Mouse (Mus musculus): ENCODE results near the gene Tagap.
A peak's percentile ranks its signal among the peaks of the same experiment; 100 is the strongest.

Gene Tagap

DNA sequence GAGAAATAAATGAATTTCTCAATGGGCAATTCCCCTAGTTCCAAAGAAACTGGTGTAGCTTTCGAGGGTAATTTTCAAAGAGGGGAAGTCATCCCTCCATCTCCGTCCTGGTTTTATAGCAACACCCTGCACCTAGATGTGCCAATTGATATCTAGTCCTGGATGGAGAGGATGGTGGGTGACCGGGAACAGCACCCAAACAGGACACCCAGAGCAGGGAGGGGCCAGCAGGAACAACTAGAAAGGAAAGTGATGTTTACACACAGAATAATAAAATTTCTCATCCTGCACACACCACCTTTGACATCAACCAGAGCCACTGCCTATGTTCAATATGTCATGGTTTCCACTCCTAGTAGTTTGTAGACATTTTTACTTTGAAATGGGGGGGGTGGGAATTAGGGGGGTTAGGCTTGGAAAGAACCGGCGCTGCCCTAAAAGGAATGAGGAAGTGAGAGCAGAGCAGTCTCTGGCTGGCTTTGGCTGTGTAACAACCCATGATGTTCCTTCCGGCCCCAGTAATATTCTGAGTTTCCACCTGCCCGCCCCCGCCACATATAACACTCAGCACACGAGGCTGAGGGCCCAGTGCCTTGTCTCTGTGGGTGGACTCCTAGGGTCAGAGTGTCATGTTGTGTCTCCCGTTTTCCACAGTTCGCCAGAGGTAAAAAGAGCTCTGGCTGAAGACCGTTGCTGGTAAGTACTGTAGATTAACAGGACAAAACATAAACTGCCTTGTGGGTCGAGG is at the start of gene Tagap:
TSS of gene Tagap (plus strand) at position 588 of the 748 bp plus-strand sequence.
- DNase-seq (ENCODE audit: low spot score in 2 of 2), result no peak

DNA sequence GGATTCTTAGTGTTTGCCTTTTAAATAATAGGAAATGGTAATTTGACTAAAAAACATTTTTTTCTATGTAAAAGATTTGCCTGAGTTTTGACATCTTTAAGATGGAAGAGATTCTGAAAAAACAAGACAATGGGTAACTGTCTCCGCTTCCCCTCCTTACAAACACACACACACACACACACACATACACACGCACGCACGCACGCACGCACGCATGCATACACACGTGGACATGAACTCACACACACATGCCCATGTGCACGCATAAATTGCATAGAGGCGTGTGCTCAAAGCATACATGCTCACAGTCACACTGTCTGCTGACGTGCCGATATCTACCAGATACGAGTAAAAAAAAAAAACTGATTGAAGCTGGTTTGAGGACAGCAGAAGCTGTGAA is 49.3 kb upstream of the Tagap start:
- no peak for DNase-seq (ENCODE audit: low spot score in 2 of 2)

DNA sequence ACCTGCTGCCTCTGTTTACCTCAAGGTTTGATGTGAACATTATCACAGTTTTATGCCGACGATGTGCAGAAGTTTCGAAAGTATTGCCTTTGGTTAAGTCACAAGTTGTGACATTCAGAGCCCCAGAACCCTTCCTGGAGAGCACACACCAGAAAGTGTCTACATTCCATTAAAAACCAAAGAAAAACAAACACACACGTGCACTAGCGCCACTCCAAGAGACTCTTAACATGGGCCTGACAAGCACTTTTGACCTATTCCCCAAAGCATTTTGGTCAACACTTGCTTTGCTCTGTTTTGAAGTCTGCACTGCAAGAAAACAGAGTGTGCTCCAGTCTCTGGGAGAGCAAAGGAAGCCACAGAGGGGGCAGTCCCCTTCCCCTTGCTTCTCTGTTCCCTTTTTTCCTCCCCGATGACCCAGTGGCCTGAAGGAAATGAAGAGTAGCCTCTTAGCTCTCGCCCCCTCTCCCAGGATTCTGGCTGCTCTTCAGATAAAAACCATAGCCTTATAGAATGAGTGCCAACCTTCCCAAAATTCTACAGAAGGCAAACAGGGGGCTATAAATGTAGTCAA is 48.5 kb upstream of the Tagap start:
- no peak for DNase-seq (ENCODE audit: low spot score in 2 of 2)

DNA sequence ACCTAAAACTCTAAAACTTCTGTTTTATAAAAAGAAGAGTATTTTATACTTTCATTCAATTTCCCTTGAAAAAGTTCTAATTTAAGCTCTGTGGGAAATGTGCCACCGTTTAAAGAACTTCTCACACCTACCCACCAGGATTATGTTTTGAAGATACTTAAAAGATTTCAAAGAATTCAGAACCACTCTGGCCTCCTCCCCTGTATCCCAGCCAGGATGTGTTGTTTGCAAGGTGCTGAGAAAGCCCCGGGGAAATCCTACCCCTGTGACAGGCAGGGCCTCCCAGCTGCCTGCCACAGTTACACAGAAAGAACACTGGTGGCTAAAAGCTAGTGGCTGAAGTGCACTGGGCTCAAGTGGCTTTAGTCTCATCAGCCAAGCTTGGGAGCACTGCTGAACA is 47.9 kb upstream of the Tagap start:
- DNase-seq (ENCODE audit: low spot score in 2 of 2), result no peak

DNA sequence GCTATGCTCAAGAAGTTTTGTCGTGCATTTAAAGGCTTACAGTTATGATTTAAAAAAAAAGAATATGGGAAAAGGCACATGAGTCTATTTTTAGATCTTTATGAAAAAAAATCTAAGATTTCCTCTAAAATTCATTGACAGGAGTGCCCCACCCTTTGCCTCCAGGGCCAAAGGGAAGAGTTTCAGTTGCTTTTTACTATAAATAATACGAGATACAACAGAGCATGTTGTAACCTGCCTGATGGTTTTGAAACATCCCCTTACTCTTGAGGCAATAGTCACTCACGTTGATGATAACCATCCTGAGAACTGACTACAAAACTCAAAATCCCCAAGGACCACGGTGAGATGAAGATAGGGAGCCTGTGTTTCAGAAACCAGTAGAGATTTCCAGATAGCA is 46.3 kb upstream of the Tagap start:
- no peak for DNase-seq (ENCODE audit: low spot score in 2 of 2)

DNA sequence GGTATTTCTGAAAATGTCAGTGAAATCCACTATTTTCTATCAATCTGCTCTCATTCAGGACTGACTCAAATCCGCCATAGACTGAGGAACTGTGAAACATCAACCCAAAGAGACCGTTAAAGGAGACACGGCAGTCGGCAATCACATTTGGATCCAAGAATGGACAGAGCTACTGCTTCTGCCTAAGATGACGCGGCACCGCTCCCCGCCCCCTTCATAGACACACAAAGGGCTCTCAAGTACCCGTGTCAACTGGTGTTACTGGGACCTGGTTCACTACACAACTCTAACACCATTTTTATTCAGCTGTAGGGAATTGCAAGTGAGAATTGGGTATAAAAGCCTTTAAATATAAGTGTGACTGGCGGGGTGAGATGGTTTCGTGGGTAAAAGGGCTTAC is 42.7 kb upstream of the Tagap start:
- no peak for DNase-seq (ENCODE audit: low spot score in 2 of 2)

DNA sequence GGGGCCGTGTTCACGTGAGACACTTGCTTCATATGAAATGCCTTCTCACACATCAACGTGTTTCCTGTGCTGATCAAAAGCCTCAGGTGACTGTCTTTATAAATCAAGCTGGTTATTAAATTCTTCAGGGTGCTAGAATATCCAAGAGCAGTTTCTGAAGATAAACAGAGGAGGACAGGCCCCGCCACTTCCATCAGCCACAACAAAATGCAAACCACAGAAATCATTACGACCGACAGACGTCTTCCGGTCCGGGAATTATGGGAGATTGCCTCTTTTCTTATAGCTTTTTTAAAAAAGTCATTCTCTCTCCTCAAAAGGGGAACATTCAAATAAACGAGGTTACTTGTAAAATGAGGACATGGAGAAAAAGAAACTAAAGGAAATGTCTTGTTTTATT is 41.2 kb upstream of the Tagap start:
- DNase-seq (ENCODE audit: low spot score in 2 of 2), result no peak

DNA sequence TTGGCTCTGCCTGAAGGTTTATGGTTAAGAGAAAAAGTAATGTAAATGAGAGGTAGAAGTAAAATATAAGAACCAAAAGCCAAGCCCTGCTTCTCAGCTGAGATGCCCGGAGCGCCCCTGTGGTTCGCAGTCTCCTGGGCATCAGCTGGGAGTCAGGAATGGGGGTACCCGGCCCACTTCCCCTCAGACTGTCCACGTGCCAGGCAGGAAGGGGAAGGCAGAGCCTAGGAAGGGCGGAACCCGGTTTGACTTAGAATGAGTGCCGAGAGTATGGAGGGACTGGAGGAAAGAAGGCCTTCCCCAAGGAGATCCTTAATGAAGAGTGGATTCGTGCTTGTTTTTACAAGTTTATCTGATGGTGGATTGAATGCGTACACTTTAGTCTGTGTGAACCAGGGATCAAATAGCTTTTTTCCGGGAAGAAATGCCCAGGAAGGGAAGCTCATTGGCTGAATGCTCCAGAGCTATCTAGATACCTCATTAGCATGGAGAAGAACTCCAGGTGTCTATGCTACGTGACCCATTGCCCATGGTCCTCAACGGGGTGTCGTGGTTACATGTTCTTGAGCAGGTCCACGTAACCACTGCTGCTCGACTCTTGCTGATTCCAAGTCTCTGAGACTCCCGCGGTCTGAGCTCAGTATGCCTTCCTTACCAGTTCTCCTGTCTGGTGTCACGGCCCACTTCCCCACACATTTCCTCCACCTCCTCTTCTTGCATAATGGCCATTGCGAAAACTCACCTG is 38.6 kb upstream of the Tagap start:
- DNase-seq (ENCODE audit: low spot score in 2 of 2), result no peak

DNA sequence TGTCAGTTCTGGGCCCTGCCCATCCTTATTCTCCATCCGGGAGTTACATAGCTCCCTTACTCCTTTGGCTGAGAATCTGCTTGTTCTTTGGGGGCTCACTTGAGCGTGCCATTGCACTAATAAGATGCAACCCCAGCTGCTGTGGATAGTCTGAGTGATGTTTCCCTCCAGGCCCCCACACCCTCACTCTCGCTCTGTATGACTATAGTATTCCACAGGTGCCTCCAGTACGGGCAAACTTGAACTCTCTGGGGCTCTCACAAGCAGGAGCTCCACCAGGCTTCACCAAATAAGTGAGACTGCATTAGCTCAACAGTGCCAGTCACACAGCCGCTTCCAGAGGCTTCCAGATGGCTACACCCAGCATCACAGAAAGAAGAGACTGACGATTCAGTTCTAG is 37.5 kb upstream of the Tagap start:
- DNase-seq (ENCODE audit: low spot score in 2 of 2), result no peak

DNA sequence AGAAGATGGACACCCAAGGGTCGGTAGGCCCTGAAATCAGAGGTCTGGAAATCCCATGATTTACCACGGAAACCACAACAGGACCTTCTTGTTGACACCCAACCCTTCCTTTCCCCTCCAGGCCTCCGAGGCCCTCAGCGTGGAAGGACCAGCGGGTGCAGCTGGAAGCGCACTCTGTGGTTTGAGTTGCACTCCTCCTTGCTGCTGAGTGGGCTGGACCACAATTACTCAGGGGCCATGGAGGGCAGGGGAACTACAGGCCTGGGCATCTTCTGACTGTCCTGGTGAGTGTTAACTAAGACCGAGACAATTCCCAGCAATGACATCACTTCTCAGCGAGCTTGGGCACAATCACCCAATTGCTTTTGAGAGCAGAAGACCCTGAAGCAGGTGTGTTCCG is 36.8 kb upstream of the Tagap start:
- DNase-seq (ENCODE audit: low spot score in 2 of 2), result no peak

DNA sequence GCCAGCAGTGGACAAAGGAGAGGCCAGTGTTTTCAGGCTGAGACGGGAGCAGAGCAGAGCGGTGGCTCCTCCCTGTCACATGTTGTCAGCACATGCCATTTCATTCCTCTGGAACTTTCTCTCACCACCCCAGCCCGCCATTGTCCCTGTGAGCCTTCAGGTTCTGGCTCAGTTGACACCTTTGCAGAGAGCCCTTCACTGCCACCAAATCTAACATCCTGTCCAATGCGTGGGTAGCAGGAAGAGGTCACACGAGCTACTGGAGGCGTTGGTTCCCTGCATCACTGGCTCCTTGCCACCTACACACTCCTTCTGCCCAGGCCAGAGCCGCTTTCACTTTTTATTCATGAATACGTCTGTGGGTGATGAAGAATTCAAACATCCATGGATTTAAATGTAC is 33.1 kb upstream of the Tagap start:
- no peak for DNase-seq (ENCODE audit: low spot score in 2 of 2)

DNA sequence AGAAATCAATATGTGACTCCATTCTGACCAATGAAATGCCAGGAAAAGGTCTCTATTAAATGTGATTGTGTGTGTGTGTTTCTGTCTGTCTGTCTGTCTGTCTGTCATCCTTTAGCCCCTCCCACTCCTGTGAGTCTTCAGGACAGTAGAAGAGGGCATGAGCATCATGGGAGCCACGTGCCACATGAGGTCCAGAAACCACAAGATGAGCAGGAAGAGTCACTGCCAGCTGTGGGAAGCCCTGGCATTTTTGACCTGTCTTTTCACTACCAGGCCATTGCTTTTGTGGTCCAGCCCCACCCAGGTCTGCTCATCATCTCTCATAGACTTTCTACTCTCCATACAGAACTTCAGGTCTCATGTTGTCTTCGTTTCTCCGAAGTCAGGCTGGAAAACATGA is 31.7 kb upstream of the Tagap start:
- no peak for DNase-seq (ENCODE audit: low spot score in 2 of 2)

DNA sequence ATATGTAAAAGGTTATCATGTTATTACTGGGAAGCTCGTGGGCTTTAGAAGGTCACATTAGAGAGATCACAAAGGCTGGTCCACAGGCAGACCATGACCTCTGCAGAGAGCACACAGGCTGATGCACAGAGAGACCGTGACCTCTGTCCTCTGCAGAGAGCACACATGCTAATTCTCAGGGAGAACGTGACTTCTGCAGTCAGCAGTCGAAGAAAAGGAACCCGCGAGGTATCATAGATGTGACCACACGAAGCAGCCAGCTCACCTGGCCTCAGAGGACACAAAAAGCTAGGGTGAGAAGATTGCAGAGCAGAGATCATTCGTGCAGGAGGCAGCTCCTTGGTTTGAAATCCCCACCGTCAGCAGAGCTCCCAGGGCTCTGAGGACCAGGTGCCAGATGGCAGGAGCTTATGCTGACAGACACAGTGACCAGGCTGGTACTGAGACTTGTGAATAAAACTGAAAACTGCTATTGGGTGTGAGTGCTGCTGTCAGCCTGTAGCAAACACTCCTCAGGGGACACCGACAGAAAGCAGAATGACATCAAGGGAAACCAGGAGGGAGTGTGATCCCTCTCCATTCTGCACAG is 29.7 kb upstream of the Tagap start:
- DNase-seq (ENCODE audit: low spot score in 2 of 2), result no peak

DNA sequence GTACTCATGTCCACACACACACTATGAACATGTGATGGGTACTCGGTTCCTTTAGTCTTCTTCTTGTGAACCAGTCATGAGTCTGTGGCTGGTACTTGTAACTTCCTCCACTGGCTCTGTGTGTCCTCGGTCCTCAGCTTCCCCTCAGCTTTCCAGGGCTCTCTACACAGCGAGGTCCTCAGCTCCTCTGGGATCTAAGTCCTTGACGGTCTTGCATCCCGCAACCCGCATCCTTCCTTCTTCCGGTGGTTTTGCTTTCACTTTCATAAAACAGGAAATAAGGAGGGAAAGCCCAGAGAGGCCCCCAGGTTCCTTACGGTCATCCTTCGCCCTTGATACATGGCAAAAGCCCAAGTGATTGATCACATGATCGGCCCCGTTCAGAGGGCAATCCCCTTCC is 28.7 kb upstream of the Tagap start:
- DNase-seq (ENCODE audit: low spot score in 2 of 2), result no peak

DNA sequence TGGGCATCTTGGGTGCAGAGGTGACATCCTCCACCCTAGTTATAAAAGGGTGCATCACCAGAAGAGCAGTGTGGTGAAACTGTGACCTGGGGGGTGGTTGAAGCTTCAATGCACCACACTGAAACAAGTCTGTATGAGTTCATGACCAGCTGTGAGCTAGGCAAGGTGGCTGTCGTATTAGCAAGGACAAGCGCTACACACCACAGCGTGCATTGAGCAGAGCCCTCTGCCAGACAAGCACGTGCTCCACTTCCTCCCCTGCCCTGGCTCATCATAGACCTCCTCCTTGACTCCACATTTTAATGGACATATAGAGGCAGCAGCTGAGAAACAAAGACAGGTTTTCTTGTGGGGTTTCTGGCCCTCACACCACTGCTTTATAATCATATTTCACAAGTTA is 28.0 kb upstream of the Tagap start:
- DNase-seq (ENCODE audit: low spot score in 2 of 2), result no peak

DNA sequence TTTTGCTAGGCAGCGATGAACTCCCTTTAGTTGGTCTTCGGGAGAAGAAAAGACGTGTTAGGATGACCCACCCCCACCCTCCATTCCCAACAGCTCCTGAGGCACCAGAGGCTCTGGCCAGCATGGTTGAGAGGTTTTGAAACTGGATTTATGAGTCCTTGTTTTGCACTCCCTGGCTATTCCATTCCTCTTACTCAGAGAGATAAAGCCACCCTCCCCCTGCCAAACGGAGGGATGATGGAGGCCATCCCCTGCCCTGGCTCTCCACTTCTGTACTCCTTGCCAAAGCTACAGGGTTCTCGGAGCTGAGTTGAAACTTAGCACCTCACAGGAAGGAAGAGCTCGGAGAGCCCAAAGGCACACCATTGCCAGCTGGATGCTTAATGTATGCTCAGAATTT is 26.6 kb upstream of the Tagap start:
- no peak for DNase-seq (ENCODE audit: low spot score in 2 of 2)

DNA sequence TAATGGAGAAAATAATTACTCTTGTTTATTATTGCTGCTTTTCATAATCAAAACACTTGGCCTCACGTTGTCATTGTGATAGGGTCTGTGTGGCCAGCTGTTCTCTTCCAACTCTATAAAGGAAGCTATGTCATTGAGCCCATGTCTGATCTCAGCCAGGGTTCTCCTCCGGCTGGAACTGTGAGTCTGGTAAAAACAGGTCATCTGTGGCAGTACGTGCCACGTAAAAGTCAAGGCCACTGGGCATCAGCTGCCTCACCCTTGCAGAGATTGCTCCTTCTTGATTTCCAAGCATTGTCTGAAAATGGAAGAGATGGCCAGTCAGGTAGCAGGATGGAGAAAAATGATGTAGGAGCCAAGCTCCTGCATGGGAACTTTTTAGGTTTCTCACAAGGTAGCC is 25.8 kb upstream of the Tagap start:
- no peak for DNase-seq (ENCODE audit: low spot score in 2 of 2)

DNA sequence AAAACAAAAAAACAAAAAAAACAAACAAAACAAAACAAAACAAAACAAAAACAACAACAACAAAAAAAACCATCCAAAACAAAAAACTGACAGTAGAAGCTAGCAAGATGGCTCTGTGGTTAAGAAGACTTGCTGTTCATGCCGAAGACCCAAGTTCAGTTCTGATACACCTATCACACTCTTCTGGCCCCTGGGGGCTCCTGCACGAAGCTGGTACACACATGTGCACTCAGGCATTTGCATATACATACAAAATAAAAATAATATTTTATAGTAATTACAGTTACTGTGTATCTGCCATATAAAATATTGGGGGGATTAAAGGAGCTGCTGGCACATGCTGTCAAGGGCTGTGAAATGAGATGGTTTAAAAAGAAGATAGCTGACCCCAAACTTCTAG is 24.3 kb upstream of the Tagap start:
- DNase-seq (ENCODE audit: low spot score in 2 of 2), result no peak

DNA sequence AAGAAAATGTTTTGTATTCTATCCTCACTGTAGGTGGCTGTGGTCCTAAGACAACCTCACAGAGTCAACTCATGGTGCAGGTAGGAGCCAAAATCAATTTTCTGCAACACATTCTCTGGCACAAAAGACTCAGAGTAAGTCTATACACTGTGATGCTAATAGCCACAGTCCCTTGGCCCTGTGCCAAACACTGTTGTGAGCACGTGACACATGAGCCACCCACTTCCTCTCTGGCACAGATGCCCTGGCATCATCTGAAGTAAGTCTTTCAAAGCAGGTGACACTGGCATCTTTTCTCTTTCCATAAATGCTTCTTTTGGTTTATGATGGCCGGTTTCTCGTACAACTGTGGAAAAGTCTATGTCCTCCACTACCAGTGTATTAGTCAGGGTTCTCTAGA is 23.4 kb upstream of the Tagap start:
- peak in 1 of 2 experiments; percentile 19 for DNase-seq (ENCODE audit: low spot score in 2 of 2)

DNA sequence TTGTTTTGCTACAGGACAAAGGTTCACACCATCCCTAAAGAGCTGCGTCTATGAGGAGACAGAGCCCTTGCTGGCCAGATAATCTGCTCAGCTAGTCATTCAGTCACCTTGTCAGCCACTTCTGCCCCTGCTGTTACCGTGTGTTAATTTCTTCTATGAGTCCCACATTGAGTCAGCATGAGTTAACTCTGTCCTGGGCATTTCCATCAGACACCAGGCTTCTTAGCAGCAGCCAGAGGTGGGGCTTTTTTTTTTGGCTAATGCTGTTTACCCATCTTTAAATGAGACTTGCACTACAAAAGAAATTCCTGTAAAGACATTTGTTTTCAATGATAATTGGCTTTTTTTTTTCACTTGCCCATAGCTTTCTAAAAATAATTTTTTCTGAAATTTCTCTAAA is 20.8 kb upstream of the Tagap start:
- DNase-seq (ENCODE audit: low spot score in 2 of 2), result no peak

DNA sequence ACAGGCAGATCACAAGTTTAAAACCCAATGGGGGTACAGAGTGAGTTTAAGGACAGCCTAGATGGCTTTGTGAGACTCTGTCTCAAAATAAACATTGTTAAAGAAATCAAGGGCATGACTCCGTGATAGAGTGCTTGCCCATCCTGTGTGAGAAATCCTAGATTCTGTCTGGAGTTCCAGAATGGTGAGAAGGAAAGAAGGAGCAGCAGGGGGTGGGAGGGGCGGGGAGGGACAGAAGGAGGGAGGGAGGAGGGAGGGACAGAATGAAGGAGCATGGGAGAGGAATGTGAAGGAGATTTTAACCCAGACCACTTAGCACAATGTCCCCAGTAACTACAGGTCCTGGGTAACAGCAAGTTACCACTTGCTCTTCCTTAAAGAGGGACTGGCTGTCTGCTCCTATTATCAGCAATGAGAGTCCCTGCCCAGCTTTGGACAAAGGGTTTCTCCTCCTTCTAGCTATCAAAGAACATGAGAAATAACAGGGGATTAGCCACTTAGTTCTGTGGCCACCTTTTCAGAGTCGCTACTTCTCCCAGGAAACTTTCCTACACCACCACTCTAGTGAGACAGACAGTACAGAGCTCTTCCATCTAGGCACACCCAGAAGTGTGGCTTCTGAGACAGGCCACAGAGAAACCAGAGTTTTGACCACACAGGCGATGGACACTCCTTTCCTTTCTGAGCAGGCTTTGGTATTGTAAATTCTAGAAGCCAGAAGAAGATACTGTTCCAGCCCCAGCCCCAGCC is 19.7 kb upstream of the Tagap start:
- DNase-seq (ENCODE audit: low spot score in 2 of 2), result no peak

DNA sequence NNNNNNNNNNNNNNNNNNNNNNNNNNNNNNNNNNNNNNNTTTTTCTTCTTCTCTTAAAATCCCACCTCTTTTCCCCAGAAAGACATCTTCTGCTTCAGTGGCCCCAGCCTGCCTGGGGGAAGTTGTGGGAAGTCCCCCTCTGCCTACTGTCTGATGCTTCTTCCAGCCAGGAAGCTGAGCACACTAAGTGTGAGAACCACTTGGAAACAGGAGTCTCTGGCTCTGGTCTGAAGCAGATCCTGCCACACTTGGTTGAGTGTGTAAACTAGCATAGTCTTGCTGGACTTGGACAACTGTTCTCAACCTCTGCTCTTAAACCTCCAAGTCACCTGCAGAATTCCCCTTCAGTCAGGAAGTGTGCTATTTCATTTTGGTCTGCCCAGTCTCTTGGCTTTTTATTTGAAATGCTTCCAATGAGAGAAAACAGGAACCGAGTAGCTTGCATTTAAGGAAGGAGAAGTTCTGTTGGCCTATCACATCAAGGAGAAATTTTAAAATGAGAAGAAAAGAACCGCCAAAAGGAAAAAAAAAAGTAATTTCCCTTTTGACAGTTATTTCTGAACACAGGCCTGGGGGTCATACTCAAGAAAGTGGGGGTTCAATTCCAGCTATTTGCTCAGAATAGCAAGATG is 11.1 kb upstream of the Tagap start:
- no peak for DNase-seq (ENCODE audit: low spot score in 2 of 2)

All from frontal cortex, postnatal 14 days (tissue).